Mouse (Mus musculus): Measurements from ENCODE around the gene Spen. TPM values are rescaled to one million over a fixed set of nuclear protein-coding genes. Genes with fewer than 3 reads are reported as not detected.
"Not testable (repeated sequence)": the region's sequence is repeated elsewhere in the genome, so short reads cannot be mapped to it uniquely, and the experiment has no call there.

Spen gene
- 10 to 100 TPM; 59.2 to 67.9 (median 66.9) TPM for total RNA-seq (2022)

DNA sequence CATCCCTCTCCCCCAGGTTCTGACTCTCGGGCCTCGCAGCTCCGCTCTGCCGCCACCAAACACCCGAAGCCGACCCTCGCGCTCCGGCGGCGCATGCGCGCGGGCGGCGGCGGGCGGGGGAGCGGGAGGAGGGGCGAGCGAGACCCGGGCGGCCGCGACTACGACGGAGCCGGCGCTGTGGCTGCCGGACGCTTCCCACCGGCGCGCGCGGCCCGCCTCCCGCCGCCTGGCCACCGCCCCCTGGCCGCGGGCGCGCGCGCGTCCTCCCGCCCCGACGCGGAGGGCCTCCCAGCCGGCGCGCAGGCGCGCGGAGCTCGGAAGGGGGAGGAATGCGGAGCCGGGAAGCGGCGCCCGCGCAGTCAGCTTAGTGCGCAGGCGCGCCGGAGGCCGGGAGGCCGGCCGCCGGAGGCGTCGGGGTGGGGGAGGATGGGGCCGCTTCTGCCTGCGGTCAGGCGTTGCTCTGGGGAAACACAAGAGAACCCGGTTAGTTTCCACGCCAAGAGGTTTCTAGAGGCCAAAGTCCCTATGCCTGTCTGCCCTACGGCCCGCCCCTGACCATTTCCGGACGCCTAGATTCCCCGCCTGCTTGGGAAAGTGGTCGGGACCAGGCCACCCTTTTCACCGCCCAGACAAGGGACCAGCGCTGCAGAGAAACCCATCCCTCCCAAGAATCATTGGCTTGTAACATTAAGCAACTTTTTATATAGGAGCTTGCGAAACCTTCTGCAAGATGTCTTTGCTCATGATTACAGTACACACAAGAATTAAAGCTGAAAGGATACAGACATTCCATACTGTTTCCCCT, at the start of gene Spen:
Gene Spen (minus strand): TSS at position 190 of the 805 bp plus-strand sequence.
- peak; percentile 88 to 89 for DNase-seq (ENCODE audit: low spot score in 2 of 2)

DNA sequence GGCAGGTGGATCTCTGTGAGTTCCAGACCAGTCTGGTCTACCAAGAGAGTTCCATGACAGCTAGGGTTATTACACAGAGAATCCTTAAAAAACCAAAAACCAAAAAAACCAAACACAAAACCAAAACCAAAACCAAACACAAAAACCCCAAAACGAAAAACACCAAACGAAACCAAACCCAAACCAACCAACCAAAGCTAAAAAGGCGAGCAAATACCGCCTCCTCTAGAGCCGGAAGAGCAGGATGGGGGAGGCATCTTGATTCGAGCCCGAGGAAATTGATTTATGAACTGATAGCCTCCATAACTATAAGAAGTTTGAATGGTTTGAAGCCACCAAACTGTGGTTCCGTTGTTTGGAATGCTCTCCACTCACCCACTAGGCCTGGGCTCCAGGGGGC, 45.5 kb upstream of the Spen start:
- no peak for DNase-seq (ENCODE audit: low spot score in 2 of 2)

DNA sequence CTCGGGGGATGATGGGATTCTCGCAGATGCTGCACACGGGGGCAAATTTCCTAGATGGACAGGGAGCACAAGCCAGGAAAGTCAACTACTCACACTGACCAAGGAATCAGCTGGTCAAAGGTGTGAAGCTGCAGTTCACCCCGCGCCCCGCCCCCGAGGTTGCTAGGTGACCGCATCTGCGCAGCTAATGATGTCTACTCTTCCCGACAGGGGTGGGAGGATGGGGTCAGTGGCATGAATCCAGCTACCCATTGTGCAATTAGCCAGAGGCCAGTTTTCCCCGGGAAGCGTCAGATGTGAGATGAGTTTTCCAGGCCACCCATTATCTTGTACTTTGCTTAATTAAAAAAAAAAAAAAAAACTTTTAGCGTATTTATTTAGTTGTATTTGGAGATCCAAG, 42.7 kb upstream of the Spen start:
- DNase-seq (ENCODE audit: low spot score in 2 of 2): no peak

DNA sequence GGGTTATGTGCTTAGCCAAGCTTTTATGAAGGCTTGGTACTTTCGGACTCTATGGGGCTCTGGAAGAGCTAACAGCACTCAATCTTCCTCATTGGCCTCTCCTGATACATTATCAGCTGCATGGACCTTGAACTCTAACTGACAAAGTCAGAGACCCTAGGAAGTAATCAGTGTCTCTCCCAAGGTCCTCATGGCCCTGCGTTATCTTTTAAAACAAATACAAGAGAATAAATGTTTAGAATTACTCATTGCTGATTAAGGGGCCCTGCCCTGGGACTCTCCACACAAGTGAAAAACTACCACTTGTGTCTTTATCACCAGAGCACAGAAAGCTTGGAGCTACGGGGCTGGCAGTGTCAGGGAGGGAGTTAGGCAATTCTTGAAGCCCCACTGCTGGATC, 40.4 kb upstream of the Spen start:
- no peak for DNase-seq (ENCODE audit: low spot score in 2 of 2)

DNA sequence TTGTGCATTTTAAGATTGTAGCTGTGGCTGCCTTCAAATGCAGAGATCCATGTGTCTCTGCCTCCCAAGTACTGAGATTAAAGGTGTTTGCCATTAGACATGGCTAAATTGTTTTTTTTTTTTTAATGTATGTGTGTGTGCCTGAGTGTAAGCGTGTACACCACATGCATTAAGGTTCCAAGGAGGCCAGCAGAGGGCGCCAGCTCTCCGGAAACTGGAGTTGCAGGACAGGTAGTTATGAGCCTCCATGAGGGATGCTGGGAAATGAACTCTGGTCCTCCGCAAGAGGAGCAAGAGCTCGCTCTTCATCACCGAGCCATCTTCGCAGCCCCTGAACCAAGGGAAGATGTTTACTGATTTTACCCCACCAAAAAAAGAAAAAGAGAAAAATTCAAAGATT, 38.5 kb upstream of the Spen start:
- no peak for DNase-seq (ENCODE audit: low spot score in 2 of 2)

DNA sequence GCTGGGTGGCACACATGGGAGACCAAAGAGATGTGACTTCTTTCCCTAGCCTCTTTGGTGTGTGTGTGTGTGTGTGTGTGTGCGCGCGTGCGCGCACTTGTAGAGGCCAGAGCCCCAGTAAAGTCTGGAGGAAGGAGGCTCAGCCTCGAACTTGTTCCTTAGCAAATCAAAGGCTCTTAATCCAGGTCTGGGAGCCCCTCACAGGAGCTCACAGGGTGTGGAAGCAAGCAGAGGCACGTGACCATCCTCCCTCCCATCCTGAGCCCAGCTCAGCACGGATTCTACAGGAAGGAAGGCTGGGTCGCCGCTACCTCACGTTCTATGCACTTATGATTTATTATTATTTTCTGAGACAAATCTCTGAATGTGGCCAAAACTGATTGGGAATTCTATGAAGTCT, 38.0 kb upstream of the Spen start:
- DNase-seq (ENCODE audit: low spot score in 2 of 2): no peak

DNA sequence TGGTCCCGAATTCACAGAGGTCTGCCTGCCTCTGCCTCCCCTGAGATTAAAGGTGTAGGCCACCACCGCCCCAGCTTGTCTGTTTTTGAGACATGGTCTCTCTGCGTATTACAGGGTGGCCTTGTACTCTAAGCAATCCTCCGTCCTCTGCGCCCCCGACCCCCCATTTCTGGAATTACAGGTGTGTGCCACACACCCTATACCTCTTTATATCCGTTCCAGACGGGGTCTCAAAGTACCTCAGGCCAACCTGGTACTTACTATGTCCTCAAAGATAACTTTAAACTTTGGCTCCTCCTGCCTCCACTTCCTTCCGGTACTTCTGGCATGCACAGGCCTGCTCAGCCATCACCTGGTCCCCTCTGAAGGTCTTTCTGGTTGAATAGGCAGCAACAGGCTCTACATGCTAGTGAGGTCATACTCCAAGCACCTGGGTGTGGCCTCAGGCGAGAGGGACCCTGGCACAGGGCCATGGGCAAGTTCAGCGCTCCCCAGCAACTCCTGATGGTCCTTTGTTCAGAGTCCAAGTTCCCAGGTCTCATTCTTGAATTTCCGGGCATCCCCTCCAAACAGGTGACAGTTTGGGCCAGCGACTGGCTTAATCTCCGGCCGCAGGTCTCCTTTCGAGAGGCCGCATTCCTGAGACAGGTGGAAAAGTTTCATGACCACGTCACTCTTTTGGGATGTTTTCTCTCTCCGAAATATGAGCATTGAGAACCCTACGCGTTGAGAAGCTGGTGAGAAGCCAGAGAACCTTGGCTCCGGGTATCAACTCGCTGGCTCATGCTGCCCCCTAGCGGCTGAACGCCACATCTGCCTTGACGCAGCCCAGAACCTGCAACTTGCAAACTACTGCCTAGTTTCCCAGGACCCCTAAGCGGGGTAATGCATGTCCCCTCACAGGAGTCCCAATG, 36.6 kb upstream of the Spen start:
- DNase-seq (ENCODE audit: low spot score in 2 of 2): peak; percentile 62 to 79

DNA sequence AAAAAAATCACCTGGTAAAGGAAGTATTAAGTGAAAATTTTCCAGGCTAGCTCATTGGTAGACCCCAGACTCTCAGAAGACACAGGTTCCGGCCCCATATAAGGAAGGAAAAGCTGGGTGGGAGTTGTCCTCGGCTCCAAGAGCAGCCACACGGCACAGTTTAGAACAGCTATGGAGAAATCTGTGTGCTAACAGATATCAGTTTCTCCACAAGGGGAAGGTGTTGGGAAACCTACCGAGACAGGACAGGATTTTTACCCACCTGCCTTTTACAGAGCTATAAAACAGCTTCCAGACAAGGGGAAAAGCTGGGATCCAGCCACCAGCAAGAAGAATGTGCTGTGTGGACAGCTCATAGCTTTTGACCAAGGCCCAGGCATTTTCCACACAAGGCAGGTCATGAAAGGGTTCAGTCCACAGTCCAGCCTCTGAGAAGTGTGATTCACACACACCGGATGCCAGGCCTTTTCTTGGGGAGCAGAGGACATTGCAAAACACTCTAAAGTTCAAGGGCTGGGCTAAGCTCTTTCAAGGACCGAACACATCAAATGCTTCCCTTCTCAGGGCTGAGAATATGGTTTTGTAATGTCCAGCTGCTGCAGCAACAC, 35.1 kb upstream of the Spen start:
- no peak for DNase-seq (ENCODE audit: low spot score in 2 of 2)

DNA sequence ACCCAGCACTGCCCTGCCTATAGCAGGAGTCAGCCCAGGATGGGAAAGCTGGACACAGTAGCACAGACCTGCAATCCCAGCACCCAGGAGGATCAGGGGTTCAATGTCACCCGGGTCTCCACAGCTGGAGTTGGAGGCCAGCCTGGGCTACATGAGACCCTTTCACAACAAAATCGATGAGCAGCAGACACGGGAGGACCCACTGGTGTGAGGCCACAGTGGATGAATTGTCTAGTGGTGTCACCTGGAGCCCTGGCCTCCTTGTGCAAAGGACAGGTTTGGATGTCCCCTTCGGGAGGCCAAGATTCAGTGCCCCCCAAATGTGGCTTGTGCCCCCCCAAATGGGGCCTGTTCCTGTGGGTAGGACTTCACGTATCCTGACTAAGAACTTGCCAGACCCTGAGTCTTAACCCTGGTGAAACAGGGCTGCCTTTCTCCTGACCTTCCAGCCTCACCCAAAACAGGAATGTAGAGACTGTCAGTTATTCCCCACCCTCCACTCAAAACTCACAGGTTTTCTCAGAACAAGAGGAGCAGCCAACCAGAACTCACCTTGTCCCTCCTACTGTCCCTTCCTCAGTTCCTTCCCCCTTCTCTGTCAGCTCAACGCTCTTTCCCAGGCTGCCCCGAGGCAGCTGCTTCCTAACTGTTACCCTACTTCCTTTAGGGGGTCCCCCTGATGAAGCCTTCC, 34.4 kb upstream of the Spen start:
- no peak for DNase-seq (ENCODE audit: low spot score in 2 of 2)

DNA sequence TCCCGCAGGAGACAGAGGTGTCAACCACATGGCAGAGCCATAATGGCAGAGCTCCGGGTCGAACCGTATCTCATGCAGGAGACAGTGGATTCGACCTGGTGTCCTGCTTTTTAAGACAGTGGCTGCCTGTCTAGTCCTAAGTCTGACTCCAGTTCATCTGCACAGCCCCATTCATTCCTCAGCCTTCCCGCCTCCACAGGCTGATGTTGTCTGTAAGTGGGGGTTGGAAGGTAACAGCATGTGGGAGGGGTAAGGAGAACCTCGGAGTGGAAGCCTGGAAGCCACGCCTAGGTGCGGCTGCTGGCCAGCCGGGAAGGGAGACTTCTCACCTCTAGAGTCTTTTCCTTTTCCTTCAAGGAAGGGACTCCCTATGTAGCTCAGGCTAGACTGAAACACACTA, 33.5 kb upstream of the Spen start:
- no peak for DNase-seq (ENCODE audit: low spot score in 2 of 2)

DNA sequence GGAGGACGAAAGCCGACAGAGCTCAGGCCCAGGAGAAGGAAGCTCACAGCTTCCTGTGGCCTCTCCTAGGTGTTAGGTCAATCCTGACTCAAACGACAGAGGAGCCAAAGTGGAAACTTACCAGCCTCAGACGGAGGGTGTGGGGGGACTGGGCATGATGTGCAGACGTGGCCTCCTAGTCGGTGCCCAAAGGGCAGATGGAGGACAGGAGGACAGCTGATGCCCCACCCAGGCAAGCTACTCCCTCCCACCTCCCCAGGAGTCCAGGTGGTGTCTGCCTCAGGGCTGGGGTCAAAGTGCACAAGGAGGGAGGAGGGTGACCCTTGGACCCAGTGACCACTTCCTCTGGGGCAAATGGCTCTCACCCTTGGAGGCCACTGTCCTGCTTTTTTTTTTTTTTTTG, 32.9 kb upstream of the Spen start:
- no peak for DNase-seq (ENCODE audit: low spot score in 2 of 2)

DNA sequence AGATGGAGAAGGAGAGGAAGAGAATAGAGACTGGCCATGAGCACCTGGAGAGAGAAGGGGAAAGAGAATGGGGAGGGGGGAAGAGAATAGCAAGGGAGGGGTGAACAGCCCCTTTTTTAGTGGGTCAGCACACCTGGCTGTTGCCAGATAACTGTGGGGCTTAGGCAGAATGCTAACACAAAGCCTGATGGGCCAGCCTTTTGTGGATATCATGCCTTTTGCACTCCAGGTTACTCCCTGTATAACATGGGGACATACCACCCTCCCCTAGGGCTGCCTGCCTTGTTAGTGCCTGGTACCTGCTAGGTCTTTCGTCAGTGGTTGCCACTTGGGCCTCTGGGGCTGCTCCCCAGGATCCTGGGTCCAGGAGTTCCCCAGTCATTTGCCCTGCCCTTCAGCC, 32.4 kb upstream of the Spen start:
- no peak for DNase-seq (ENCODE audit: low spot score in 2 of 2)

DNA sequence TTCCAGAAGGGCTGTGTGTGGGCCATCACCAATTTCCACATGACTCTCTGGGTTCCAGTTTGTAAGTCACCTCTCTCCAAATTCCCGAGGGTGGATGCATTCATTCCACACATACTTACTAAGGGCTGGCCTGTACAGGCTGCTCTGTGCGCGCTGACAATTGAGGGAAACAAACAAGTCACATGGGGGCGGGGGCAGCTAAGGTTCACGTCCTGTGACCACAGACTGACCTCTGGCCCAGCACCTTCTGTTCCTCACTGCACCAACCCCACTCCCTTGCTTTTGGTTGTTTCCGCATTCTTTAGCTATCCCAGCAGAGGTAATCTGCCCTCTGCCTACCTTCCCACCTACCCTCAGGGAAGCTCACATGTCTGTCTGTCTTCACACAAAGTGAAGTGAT, 31.6 kb upstream of the Spen start:
- no peak for DNase-seq (ENCODE audit: low spot score in 2 of 2)

DNA sequence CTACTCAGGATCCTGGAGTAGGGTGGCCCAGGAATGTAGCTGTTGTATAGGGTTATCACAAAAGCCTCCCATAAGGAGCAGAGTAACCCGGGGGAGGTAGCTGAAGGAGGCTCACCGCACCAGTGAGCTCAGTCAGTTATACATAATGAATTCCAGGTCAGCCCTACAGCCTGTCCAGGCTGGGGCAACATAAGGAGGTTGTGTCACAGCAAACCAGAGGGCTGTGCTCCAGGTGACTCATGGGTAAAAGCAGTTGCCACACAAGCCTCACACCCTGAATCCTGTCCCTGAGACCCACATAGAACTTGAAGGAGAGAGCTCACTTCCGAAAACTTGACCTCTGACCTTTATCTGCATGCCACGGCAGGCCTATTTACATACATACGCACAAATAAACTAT, 30.6 kb upstream of the Spen start:
- no peak for DNase-seq (ENCODE audit: low spot score in 2 of 2)

DNA sequence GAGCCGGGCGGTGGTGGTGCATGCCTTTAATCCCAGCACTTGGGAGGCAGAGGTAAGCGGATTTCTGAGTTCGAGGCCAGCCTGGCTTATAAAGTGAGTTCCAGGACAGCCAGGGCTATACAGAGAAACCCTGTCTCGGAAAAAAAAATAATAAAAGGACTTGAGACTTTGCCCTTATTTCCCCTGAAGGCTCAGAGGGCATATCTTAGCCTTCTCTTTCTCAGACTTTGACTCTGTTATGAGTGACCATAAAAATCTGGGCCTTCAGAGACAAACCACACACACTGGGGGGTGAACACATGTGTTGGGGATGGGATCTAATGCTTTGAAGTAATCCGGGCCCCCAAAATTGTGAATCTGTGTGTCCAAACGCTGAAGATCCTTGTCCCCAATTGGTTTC, 28.8 kb upstream of the Spen start:
- DNase-seq (ENCODE audit: low spot score in 2 of 2): not testable (repeated sequence)

DNA sequence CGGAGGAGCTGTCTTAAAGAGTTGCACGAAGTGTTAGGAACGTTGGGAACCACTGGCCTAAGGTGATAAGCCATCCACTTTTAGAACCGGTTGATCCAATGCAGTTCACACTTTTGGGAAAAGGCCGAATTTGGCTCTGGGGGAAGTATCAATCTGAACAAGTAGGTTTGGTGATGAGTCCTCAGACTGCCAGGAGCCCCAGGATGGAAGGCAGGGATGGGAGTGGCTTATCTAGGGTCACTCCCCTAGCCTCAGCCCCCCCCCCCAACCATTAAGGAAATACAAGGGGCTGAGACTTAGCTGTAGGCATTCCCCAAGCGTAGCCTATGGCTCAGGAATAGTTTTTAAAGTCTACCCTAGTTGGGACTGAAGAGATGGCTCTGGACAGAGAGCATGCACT, 27.8 kb upstream of the Spen start:
- no peak for DNase-seq (ENCODE audit: low spot score in 2 of 2)

DNA sequence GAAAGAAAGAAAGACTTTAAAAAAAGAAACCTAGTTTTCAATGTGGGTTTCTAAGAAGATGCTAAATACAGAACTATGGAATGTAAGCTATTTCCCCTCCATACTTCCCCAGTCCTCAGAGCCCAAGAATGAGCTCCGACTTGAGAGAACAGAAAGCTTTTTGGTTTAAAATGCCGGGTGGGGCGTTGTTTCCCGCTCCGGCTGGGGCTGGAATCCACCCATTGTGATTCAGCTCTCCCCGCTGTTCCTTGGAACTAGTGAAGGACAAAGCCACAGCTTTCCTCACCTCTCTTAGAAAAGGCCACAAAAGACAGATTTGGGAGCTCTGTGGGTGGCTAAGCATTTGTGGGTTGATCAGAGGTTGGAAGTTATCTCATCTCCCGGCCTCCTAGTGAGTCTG, 26.9 kb upstream of the Spen start:
- DNase-seq (ENCODE audit: low spot score in 2 of 2): no peak

DNA sequence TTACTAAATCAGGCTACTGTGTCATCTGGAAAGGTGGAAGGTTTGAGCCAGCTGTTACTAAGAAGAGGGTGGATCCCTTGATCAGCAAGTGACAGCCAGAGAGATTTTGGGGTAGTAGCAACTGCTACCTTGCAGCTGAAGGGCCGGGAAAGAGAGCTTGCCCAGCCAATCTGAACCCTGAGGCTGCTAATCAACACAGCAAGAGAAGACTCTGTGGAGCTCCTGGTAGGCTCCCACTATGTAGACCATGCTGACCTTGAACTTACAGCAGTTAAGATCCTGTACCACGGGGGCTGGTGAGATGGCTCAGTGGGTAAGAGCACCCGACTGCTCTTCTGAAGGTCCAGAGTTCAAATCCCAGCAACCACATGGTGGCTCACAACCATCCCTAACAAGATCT, 26.3 kb upstream of the Spen start:
- no peak for DNase-seq (ENCODE audit: low spot score in 2 of 2)

DNA sequence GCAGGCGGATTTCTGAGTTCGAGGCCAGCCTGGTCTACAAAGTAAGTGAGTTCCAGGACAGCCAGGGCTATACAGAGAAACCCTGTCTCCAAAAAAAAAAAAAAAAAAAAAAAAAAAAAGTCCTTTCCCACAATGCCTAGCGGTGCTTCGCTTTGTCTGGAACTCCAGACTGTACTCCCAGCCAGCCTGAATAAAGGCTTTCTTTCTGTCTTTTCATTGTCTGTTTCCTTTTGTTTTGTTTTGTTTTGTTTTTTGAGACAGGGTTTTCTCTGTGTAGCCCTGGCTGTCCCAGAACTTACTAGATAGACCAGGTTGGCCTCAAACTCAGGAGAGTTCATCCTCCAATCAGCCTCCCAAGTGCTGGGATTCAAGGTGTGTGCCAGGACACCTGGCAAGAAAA, 25.8 kb upstream of the Spen start:
- DNase-seq (ENCODE audit: low spot score in 2 of 2): no peak

DNA sequence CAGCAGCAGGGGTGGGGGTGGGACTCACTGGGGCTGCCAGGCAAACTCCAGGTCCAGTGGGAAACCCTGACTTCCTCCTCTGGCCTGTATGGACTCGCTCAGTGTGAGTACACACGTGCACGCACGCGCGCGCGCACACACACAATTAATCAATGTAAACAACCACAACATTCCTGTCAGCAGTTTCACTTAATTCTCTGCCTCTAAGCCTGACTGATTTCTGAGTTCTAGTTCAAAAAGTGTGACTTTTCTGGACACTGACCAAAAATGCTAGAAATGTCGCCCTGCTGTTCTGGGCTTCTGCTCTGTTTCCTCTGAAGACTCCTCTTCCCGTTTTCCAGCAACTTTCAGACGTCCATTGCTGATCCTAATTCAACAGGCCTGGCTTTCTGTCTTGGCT, 23.9 kb upstream of the Spen start:
- no peak for DNase-seq (ENCODE audit: low spot score in 2 of 2)

DNA sequence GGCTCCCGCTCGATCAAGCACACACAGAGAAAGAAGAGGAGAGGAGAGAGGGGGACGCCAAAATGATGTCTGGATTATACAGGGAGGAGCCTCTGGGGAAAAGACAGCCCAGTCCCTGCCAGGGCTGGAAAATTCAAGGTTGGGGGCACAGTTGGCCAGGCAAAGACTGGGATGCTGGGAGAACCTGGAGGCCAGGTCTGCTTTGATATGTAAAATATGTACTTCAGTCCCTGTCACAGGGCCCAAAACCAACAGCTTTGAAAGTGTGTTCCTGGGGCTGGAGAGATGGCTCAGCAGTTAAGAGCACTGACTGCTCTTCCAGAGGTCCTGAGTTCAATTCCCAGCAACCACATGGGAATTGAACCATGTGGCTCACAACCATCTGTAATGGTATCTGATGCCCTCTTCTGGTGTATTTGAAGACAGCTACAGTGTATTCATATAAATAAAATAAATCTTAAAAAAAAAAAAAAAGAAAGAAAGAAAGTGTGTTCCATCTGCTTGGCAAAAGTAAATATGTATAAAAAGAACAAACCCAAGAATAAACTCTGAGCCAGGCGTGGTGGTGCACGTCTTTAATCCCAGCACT, 23.0 kb upstream of the Spen start:
- DNase-seq (ENCODE audit: low spot score in 2 of 2): not testable (repeated sequence)

All from layer of hippocampus, adult 8-10 months (tissue).